Mouse (Mus musculus): ENCODE measurements around the gene Zkscan6.

GRCm38 (mm10) chr11:65768445-65768844 lies 38.5 kb upstream of the Zkscan6 start:
- no peak for TF ChIP-seq CTCF (conservative IDR thresholded peaks at IDR 0.05; ENCODE audit: low read length)
- no peak for TF ChIP-seq NANOG (IDR thresholded peaks at IDR 0.05; ENCODE audit: borderline replicate concordance, low read length)
- TF ChIP-seq POU5F1 (IDR thresholded peaks at IDR 0.05; ENCODE audit: borderline replicate concordance, low read length): no peak

All from E14TG2a.4 (cell line).